Mouse (Mus musculus) testis, adult 2 months (tissue): Measurements from ENCODE around the gene Tmprss11f. TPM values are rescaled to one million over a fixed set of nuclear protein-coding genes. Genes with fewer than 3 reads are reported as not detected.

ENCODE experiments used
- H3K27ac ChIP-seq: fragments of 200-500 bp; 2 replicates; pipeline ENCODE4 v1.5.1; 2012; ENCODE audit warnings: low read depth, low read length; ENCODE audit not compliant: control insufficient read depth, insufficient read depth
- H3K27me3 ChIP-seq: fragments of 200-500 bp; 2 replicates; pipeline ENCODE4 v1.6.1; 2012; ENCODE audit warnings: mild to moderate bottlenecking, low read length, moderate library complexity; ENCODE audit not compliant: control insufficient read depth, insufficient read depth
- H3K36me3 ChIP-seq: fragments of 200-500 bp; 2 replicates; pipeline ENCODE4 v1.6.1; 2012; ENCODE audit warnings: mild to moderate bottlenecking, low read length; ENCODE audit not compliant: control insufficient read depth, insufficient read depth
- H3K4me1 ChIP-seq: fragments of 200-500 bp; 2 replicates; pipeline ENCODE4 v1.6.1; 2012; ENCODE audit warnings: low read length; ENCODE audit not compliant: control insufficient read depth, insufficient read depth
- H3K4me3 ChIP-seq: fragments of 200-500 bp; 2 replicates; pipeline ENCODE4 v1.5.1; 2012; ENCODE audit warnings: low read depth, mild to moderate bottlenecking, low read length, moderate library complexity, mixed read lengths; ENCODE audit not compliant: control insufficient read depth
- CTCF ChIP-seq: fragments of 200-500 bp; IDR thresholded peaks from 2 replicates; pipeline ENCODE4 v1.5.1; 2012; ENCODE audit warnings: low read depth, mild to moderate bottlenecking, inconsistent platforms, low read length, moderate library complexity; ENCODE audit not compliant: control insufficient read depth, insufficient read depth, insufficient replicate concordance
- POLR2A ChIP-seq: fragments of 200-500 bp; IDR thresholded peaks from 2 replicates; pipeline ENCODE4 v1.6.1; 2012; ENCODE audit warnings: low read depth, mild to moderate bottlenecking, inconsistent platforms, low read length, moderate library complexity; ENCODE audit not compliant: control insufficient read depth
- polyA plus RNA-seq: library from polyadenylated mRNA; depleted of rRNA; stranded (reverse); fragments of >200 nt; gene quantifications from 2 replicates; pipeline ENCODE4 v1.2.3, GENCODE M21; 2012; rRNA removed

Gene Tmprss11f
- polyA plus RNA-seq, 1 experiment: 0.15 TPM

- H3K27me3 ChIP-seq: no peaks in the 10 kb centered on the region
- no peak overlapping the region for H3K4me3 ChIP-seq
- no peak overlapping the region for H3K27ac ChIP-seq
- H3K36me3 ChIP-seq: no peaks in the 10 kb centered on the region
- TF ChIP-seq POLR2A (no peak), CTCF (no peak)
- no peaks in the 10 kb centered on the region for H3K4me1 ChIP-seq
These were observed 149.7 kb downstream of the Tmprss11f start for GRCm38 (mm10) chr5:86482562-86482961.

- Histone ChIP-seq H3K36me3 (no peaks in the 10 kb centered on the region), H3K27ac (no peak overlapping the region)
- TF ChIP-seq CTCF (no peak), POLR2A (no peak)
These were observed 150.2 kb downstream of the Tmprss11f start for GRCm38 (mm10) chr5:86482031-86482430.

GRCm38 (mm10) chr5:86473859-86474258 is 158.4 kb downstream of the Tmprss11f start:
- H3K27me3 ChIP-seq: no peaks in the 10 kb centered on the region
- no peak overlapping the region for H3K4me3 ChIP-seq
- TF ChIP-seq POLR2A: no peak
- TF ChIP-seq CTCF: no peak
- no peaks in the 10 kb centered on the region for H3K4me1 ChIP-seq
- no peaks in the 10 kb centered on the region for H3K36me3 ChIP-seq
- H3K27ac ChIP-seq: no peak overlapping the region

More at GRCm38 (mm10) chr5:86482031-86482430, 150.2 kb downstream of the Tmprss11f start:
- Histone ChIP-seq H3K4me3 (no peak overlapping the region), H3K27me3 (no peaks in the 10 kb centered on the region), H3K4me1 (no peaks in the 10 kb centered on the region)

Other genes with a start within 250 kb of the Tmprss11f start
- not detected in 2 replicates for gene Tmprss11a, start 163.4 kb downstream of the Tmprss11f start, polyA plus RNA-seq
- gene Tmprss11g, start 113.8 kb downstream of the Tmprss11f start, polyA plus RNA-seq: not detected in 2 replicates
- gene Tmprss11b, start 43.9 kb upstream of the Tmprss11f start, polyA plus RNA-seq: 0.22 TPM in 2 replicates
- gene Tmprss11e, start 113.4 kb upstream of the Tmprss11f start, polyA plus RNA-seq: 0.04 TPM in 2 replicates
- 19.6 and 24.2 TPM in 2 replicates for gene Ythdc1, start 171.8 kb upstream of the Tmprss11f start, polyA plus RNA-seq